Mouse (Mus musculus) hindbrain, embryonic 15.5 days (tissue): ENCODE results near the gene Srpk2. TPM values are rescaled to one million over a fixed set of nuclear protein-coding genes. Genes with fewer than 3 reads are reported as not detected.

Experiments
- ATAC-seq: fragments of 200-750 bp; cut with Nextera tagmentation; 2 replicates; pipeline ENCODE4 v1.8.0; 2017; ENCODE audit warnings: low read depth, moderate number of reproducible peaks, moderate TSS enrichment; ENCODE audit not compliant: low FRiP score
- H3K27ac ChIP-seq: fragments of 300-500 bp; sonication (generic); replicated peaks from 2 replicates; pipeline ENCODE4 v1.5.1; 2015; ENCODE audit warnings: mild to moderate bottlenecking, inconsistent platforms
- H3K27me3 ChIP-seq: fragments of 300-500 bp; sonication (generic); 2 replicates; pipeline ENCODE4 v1.6.1; 2015; ENCODE audit warnings: control low read depth, inconsistent platforms
- H3K36me3 ChIP-seq: fragments of 300-500 bp; sonication (generic); 2 replicates; pipeline ENCODE4 v1.6.1; 2015; ENCODE audit warnings: control low read depth, inconsistent platforms
- H3K4me1 ChIP-seq: fragments of 300-500 bp; sonication (generic); replicated peaks from 2 replicates; pipeline ENCODE4 v1.6.1; 2015; ENCODE audit warnings: control low read depth, inconsistent platforms
- H3K4me2 ChIP-seq: fragments of 300-500 bp; sonication (generic); 2 replicates; pipeline ENCODE4 v1.6.1; 2015; ENCODE audit warnings: moderate library complexity, mild to moderate bottlenecking, inconsistent platforms
- H3K4me3 ChIP-seq: fragments of 300-500 bp; sonication (generic); 2 replicates; pipeline ENCODE4 v1.5.1; 2015; ENCODE audit warnings: mild to moderate bottlenecking, inconsistent platforms
- H3K9ac ChIP-seq: fragments of 300-500 bp; sonication (generic); 2 replicates; pipeline ENCODE4 v1.6.1; 2015; ENCODE audit warnings: inconsistent platforms
- H3K9me3 ChIP-seq: fragments of 300-500 bp; sonication (generic); 2 replicates; pipeline ENCODE4 v1.6.1; 2016; ENCODE audit warnings: control low read depth, inconsistent platforms
- WGBS: fragments of 180-500 bp; shearing (Covaris S2); methylation state at CpG from one replicate; pipeline ENCODE4 v1.1.7; 2015; 5-methylcytosine and 5-hydroxymethylcytosine counted together
- polyA plus RNA-seq: library from polyadenylated mRNA; unstranded; fragments of >200 nt; fragmentation: Nextera tagmentation; extraction: Ambion mirVana; gene quantifications from 2 replicates; pipeline ENCODE4 v1.2.1, GENCODE M21; 2015

Gene Srpk2
- polyA plus RNA-seq, 1 experiment from 2014 or later: 101 TPM

- H3K9me3 ChIP-seq: no peaks in the 10 kb centered on the region
- H3K27me3 ChIP-seq: no peaks in the 10 kb centered on the region
- no peak overlapping the region for H3K4me3 ChIP-seq
- no peaks in the 10 kb centered on the region for H3K4me1 ChIP-seq
- 87% methylated on average over 7 of the region's 7 CpGs for WGBS
- H3K27ac ChIP-seq: no peak overlapping the region
- peaks cover 11% of the 10 kb centered on the region for H3K36me3 ChIP-seq
- ATAC-seq: no peak
- H3K9ac ChIP-seq: no peak overlapping the region
- no peak overlapping the region for H3K4me2 ChIP-seq
Observed at GRCm38 (mm10) chr5:23531541-23532096, 152.8 kb downstream of the Srpk2 start.

- H3K4me1 ChIP-seq: no peaks in the 10 kb centered on the region
- no peak for ATAC-seq
- no peak overlapping the region for H3K27ac ChIP-seq
- WGBS: 97% methylated on average over 6 of the region's 6 CpGs
- H3K4me2 ChIP-seq: no peak overlapping the region
- no peak overlapping the region for H3K4me3 ChIP-seq
- H3K36me3 ChIP-seq: peaks cover 16% of the 10 kb centered on the region
- H3K9me3 ChIP-seq: no peaks in the 10 kb centered on the region
- H3K27me3 ChIP-seq: no peaks in the 10 kb centered on the region
- H3K9ac ChIP-seq: no peak overlapping the region
Observed at GRCm38 (mm10) chr5:23531100-23531499, 153.3 kb downstream of the Srpk2 start.

GRCm38 (mm10) chr5:23524621-23525020, 159.8 kb downstream of the Srpk2 start:
- peaks cover 23% of the 10 kb centered on the region for H3K36me3 ChIP-seq
- H3K4me2 ChIP-seq: no peak overlapping the region
- no peak overlapping the region for H3K27ac ChIP-seq
- no peaks in the 10 kb centered on the region for H3K27me3 ChIP-seq
- no peak overlapping the region for H3K9ac ChIP-seq
- H3K4me3 ChIP-seq: no peak overlapping the region
- no peaks in the 10 kb centered on the region for H3K4me1 ChIP-seq
- H3K9me3 ChIP-seq: no peaks in the 10 kb centered on the region
- 79% methylated on average over 3 of the region's 3 CpGs for WGBS
- ATAC-seq: no peak

DNA sequence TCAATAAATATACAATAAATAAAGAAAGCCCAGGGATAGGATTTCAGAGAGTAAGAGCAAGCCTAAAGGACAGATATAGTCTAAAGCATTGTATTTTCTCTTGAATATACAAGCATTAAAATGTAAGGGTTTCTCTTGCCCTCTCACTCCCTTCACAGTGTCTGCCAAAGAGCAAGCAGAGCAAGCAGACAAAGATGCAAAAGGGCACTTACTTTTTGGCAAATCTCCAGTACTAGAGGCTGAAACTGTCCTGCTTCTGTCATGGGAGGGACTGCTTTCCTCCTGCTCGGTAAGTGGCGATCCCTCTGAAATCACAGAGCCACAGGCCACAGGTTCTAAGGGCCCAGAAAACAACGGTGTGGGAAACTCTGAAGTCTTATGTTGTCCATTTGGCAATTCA, 160.5 kb downstream of the Srpk2 start:
- 89% methylated on average over 3 of the region's 3 CpGs for WGBS
- H3K27me3 ChIP-seq: no peaks in the 10 kb centered on the region
- no peak for ATAC-seq
- H3K4me2 ChIP-seq: no peak overlapping the region
- no peak overlapping the region for H3K4me3 ChIP-seq
- no peak overlapping the region for H3K27ac ChIP-seq
- no peaks in the 10 kb centered on the region for H3K9me3 ChIP-seq
- H3K4me1 ChIP-seq: 0 out of 2 replicates have a peak, but pooled peaks cover 2% of the 10 kb centered on the region
- H3K36me3 ChIP-seq: peaks cover 23% of the 10 kb centered on the region
- no peak overlapping the region for H3K9ac ChIP-seq

DNA sequence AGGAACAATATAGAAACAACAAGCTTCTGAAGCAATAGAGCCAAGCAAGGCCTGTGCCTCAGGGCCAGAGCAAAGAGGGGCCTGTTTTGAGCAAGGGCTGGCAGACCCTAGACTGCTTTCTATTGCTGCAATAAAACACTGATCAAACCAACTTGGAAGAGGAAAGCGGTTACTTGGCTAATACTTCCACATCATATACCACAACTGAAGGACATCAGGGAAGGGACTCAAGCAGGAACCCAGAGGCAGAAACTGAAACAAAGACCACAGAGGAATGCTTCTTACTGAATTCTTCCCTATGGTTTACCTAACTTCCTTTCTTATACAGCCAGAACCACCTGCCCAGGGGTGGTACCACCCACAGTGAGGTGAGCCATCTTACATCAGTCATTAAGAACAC, 162.8 kb downstream of the Srpk2 start:
- ATAC-seq: no peak
- H3K4me1 ChIP-seq: 0 out of 2 replicates have a peak, but pooled peaks cover 10% of the 10 kb centered on the region
- no peaks in the 10 kb centered on the region for H3K27me3 ChIP-seq
- no peaks in the 10 kb centered on the region for H3K9me3 ChIP-seq
- H3K4me2 ChIP-seq: no peak overlapping the region
- WGBS: 96% methylated on average over 1 of the region's 1 CpGs
- H3K9ac ChIP-seq: no peak overlapping the region
- H3K4me3 ChIP-seq: no peak overlapping the region
- H3K27ac ChIP-seq: no peak overlapping the region
- peaks cover 19% of the 10 kb centered on the region for H3K36me3 ChIP-seq

DNA sequence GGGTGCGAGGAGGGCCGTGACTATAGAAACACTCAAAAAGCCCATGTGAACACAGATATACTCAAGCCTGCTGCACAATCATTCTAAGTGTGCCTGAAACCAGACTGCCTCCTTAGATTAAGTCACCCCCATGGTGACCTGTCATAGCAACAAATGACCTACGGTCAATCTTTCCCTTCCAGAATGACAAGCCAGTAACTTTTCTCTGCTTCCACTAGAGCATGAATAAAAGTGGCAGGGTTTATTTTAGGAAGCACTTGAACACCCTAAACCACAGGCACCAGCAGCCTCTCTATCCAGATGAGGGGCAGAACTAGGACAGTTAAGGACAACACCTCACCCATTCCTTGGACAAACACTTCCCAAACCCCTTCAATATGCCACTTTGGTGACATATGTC, 164.7 kb downstream of the Srpk2 start:
- Histone ChIP-seq H3K9ac (no peak overlapping the region), H3K4me3 (no peak overlapping the region), H3K9me3 (no peaks in the 10 kb centered on the region), H3K27me3 (no peaks in the 10 kb centered on the region), H3K4me2 (no peak overlapping the region), H3K4me1 (0 out of 2 replicates have a peak, but pooled peaks cover 10% of the 10 kb centered on the region), H3K27ac (no peak overlapping the region), H3K36me3 (peaks cover 13% of the 10 kb centered on the region)
- 84% methylated on average over 3 of the region's 3 CpGs for WGBS
- no peak for ATAC-seq

GRCm38 (mm10) chr5:23518673-23519072, 165.7 kb downstream of the Srpk2 start:
- no peak overlapping the region for H3K27ac ChIP-seq
- no peaks in the 10 kb centered on the region for H3K9me3 ChIP-seq
- no peak overlapping the region for H3K4me3 ChIP-seq
- H3K9ac ChIP-seq: no peak overlapping the region
- WGBS: 56% methylated on average over 3 of the region's 3 CpGs
- 0 out of 2 replicates have a peak, but pooled peaks have one; percentile 36 for ATAC-seq
- H3K4me1 ChIP-seq: 0 out of 2 replicates have a peak, but pooled peaks cover 10% of the 10 kb centered on the region
- H3K36me3 ChIP-seq: peaks cover 16% of the 10 kb centered on the region
- H3K27me3 ChIP-seq: no peaks in the 10 kb centered on the region
- no peak overlapping the region for H3K4me2 ChIP-seq

GRCm38 (mm10) chr5:23517839-23518238, 166.6 kb downstream of the Srpk2 start:
- ATAC-seq: no peak
- Histone ChIP-seq H3K9ac (no peak overlapping the region), H3K36me3 (peaks cover 24% of the 10 kb centered on the region), H3K4me1 (0 out of 2 replicates have a peak, but pooled peaks cover 10% of the 10 kb centered on the region), H3K4me3 (no peak overlapping the region), H3K27ac (0 out of 2 replicates have a peak overlapping the region, but pooled peaks have one; percentile 14), H3K4me2 (no peak overlapping the region), H3K27me3 (no peaks in the 10 kb centered on the region), H3K9me3 (no peaks in the 10 kb centered on the region)
- WGBS: 54% methylated on average over 4 of the region's 4 CpGs

DNA sequence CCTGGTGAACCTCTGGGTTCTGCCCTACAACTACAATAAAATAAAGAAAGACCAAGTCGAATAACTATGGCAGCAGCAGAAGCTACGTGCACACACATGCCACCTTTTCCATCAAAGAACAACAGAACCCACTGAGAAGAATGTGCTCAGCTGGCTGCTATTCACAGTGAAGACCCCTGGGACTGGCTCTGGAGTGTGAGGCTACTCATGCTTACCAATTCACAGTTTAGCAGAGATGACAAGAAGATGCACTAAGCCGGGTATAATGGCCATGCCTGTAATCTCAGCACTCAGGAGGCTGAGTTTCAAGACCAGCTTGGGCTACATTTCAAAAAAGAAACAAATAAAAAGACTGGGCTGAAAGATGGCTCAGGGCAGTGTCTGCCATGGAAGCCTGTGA, 167.5 kb downstream of the Srpk2 start:
- Histone ChIP-seq H3K27ac (0 out of 2 replicates have a peak overlapping the region, but pooled peaks have one; percentile 0), H3K4me3 (no peak overlapping the region), H3K9me3 (no peaks in the 10 kb centered on the region), H3K36me3 (peaks cover 29% of the 10 kb centered on the region), H3K9ac (no peak overlapping the region), H3K27me3 (no peaks in the 10 kb centered on the region), H3K4me2 (no peak overlapping the region), H3K4me1 (0 out of 2 replicates have a peak, but pooled peaks cover 10% of the 10 kb centered on the region)
- ATAC-seq: peak; percentile 46; the same call in 1 of the 2 replicates
- WGBS: 27% methylated on average over 3 of the region's 3 CpGs

GRCm38 (mm10) chr5:23515038-23515437, 169.4 kb downstream of the Srpk2 start:
- ATAC-seq: no peak
- Histone ChIP-seq H3K36me3 (peaks cover 29% of the 10 kb centered on the region), H3K4me1 (0 out of 2 replicates have a peak, but pooled peaks cover 10% of the 10 kb centered on the region), H3K27me3 (no peaks in the 10 kb centered on the region), H3K27ac (no peak overlapping the region), H3K4me2 (no peak overlapping the region), H3K4me3 (no peak overlapping the region), H3K9ac (no peak overlapping the region), H3K9me3 (no peaks in the 10 kb centered on the region)
- 95% methylated on average over 10 of the region's 10 CpGs for WGBS

GRCm38 (mm10) chr5:23513468-23513867, 170.9 kb downstream of the Srpk2 start:
- no peak overlapping the region for H3K27ac ChIP-seq
- no peak overlapping the region for H3K4me3 ChIP-seq
- 94% methylated on average over 13 of the region's 13 CpGs for WGBS
- no peaks in the 10 kb centered on the region for H3K9me3 ChIP-seq
- no peak overlapping the region for H3K4me2 ChIP-seq
- 0 out of 2 replicates have a peak, but pooled peaks cover 3% of the 10 kb centered on the region for H3K4me1 ChIP-seq
- H3K27me3 ChIP-seq: no peaks in the 10 kb centered on the region
- H3K36me3 ChIP-seq: peaks cover 38% of the 10 kb centered on the region
- H3K9ac ChIP-seq: no peak overlapping the region
- no peak for ATAC-seq

- Histone ChIP-seq H3K9ac (no peak overlapping the region), H3K4me3 (no peak overlapping the region), H3K4me2 (no peak overlapping the region), H3K9me3 (no peaks in the 10 kb centered on the region), H3K27me3 (no peaks in the 10 kb centered on the region), H3K27ac (no peak overlapping the region), H3K36me3 (peaks cover 38% of the 10 kb centered on the region), H3K4me1 (0 out of 2 replicates have a peak, but pooled peaks cover 3% of the 10 kb centered on the region)
- WGBS: 96% methylated on average over 7 of the region's 7 CpGs
- no peak for ATAC-seq
Observed at GRCm38 (mm10) chr5:23512556-23512955, 171.9 kb downstream of the Srpk2 start.

DNA sequence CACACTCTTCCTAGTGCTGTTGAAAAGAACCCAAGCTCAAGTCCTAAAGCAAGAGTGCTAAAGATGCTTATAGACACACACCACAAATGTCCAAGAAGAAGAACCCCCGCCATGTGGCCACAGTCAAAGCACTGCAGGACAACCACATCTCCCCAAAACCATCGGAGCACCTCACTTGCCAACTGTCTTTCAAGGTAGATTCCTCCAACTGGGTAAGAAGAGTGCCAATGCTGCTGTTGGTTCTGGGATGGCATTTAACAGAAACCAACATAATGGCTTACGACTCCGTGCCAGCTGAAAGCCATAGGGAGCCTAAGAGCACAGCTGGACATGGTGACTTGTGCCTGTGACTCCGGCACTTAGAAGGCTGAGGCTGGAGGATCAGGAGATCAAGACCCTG, 173.0 kb downstream of the Srpk2 start:
- Histone ChIP-seq H3K36me3 (peaks cover 38% of the 10 kb centered on the region), H3K4me1 (no peaks in the 10 kb centered on the region), H3K4me2 (no peak overlapping the region), H3K9ac (no peak overlapping the region), H3K9me3 (no peaks in the 10 kb centered on the region), H3K4me3 (no peak overlapping the region), H3K27ac (no peak overlapping the region), H3K27me3 (no peaks in the 10 kb centered on the region)
- no peak for ATAC-seq
- 88% methylated on average over 5 of the region's 5 CpGs for WGBS
